ENCODE assay signal across 22 mouse cellular contexts in the genomic region with DNA sequence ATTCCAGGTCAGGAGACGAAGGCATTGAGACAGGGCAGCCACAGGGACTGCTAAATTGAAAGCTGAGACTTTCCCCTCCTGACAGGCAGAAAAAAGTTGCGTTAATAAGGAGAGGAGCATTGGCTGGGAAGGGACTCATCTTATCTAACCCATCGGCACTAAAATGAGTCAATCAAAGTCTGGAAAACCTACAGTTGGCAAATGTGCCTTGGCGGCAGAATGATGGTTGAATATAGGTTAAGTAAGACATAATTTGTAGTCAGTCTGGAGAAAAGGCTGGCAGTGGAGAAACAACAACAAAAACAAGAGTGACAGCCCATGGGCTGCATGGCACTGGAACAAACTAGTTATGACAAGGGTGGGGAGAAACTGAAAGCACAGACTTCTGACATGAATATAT.
A peak's percentile ranks its signal among the peaks of the same experiment; 100 is the strongest.
DNase-seq lines count a peak whose midpoint lies in the region; ATAC-seq lines count a peak whose summit lies in the region.
"Had no signal": no experiment of that assay in that cellular context is flagged by ENCODE, and none has a peak within 500 bp of the region (broad histone marks: within the 10 kb centered on the region; RNA-seq: fewer than 3 reads in every experiment).

No protein-coding gene starts in this region.

- ATAC-seq in forebrain, embryonic 16.5 days, result peak; percentile 45; the same call in 1 of the 2 replicates
- no peak for ATAC-seq in forebrain, embryonic 15.5 days (replicated peaks)
- ATAC-seq: hindbrain, embryonic 16.5 days; inflammation-experienced regulatory T-cells, adult 6 months; intestine, postnatal 0 days had no signal

- H3K4me1 ChIP-seq in forebrain, embryonic 16.5 days (replicated peaks; ENCODE audit: control insufficient read depth, insufficient read depth, low read length), result peaks cover 2% of the 10 kb centered on the region; the same call in 1 of the 2 replicates
- no peaks in the 10 kb centered on the region for H3K4me1 ChIP-seq in forebrain, embryonic 15.5 days
- H3K4me1 ChIP-seq: embryonic facial prominence, embryonic 15.5 days; heart, embryonic 10.5 days; hindbrain, embryonic 12.5 days had no signal

- DNase-seq in MN1 (ENCODE audit: low spot score), result peak; percentile 48
- peak; percentile 33 for DNase-seq in adipocyte (ENCODE audit: low spot score)
- peak; percentile 74 for DNase-seq in gonadal fat pad, adult 2 months (ENCODE audit: low read depth)
- no peak for DNase-seq in heart, adult 11 months
- DNase-seq: adrenal gland, postnatal 10 days; cerebellum, adult 18-20 months; cerebellum, postnatal 14 days; embryo, embryonic 11 days; gastrocnemius, postnatal 14 days; heart, adult 18-20 months; heart, postnatal 10 days; heart, postnatal 4 days; kidney, adult 8-10 months had no signal

- no peak overlapping the region for H3K9ac ChIP-seq in forebrain, embryonic 16.5 days (replicated peaks; ENCODE audit: low read depth, low read length)
- H3K9ac ChIP-seq in forebrain, embryonic 15.5 days (replicated peaks), result no peak overlapping the region
- H3K9ac ChIP-seq: embryonic facial prominence, embryonic 15.5 days; hindbrain, embryonic 12.5 days had no signal

- H3K27me3 ChIP-seq in forebrain, embryonic 16.5 days (replicated peaks; ENCODE audit: control insufficient read depth, insufficient read depth, low read length), result no peaks in the 10 kb centered on the region
- no peaks in the 10 kb centered on the region for H3K27me3 ChIP-seq in forebrain, embryonic 15.5 days
- H3K27me3 ChIP-seq: embryonic facial prominence, embryonic 15.5 days; hindbrain, embryonic 12.5 days had no signal

- H3K27ac ChIP-seq in forebrain, embryonic 16.5 days (ENCODE audit: low read length), result no peak overlapping the region
- H3K27ac ChIP-seq in forebrain, embryonic 15.5 days (replicated peaks), result no peak overlapping the region
- H3K27ac ChIP-seq: embryonic facial prominence, embryonic 15.5 days; heart, embryonic 10.5 days; hindbrain, embryonic 12.5 days had no signal

- H3K36me3 ChIP-seq in forebrain, embryonic 16.5 days (ENCODE audit: control insufficient read depth, insufficient read depth), result 0 out of 2 replicates have a peak, but pooled peaks cover 3% of the 10 kb centered on the region
- no peaks in the 10 kb centered on the region for H3K36me3 ChIP-seq in forebrain, embryonic 15.5 days
- H3K36me3 ChIP-seq: embryonic facial prominence, embryonic 15.5 days; heart, embryonic 10.5 days; hindbrain, embryonic 12.5 days had no signal

- H3K4me3 ChIP-seq in forebrain, embryonic 16.5 days (replicated peaks; ENCODE audit: low read length), result no peak overlapping the region
- H3K4me3 ChIP-seq in forebrain, embryonic 15.5 days, result no peak overlapping the region
- H3K4me3 ChIP-seq: embryonic facial prominence, embryonic 15.5 days; erythroblast, embryonic 14.5 days; heart, embryonic 10.5 days; hindbrain, embryonic 12.5 days had no signal

- H3K4me2 ChIP-seq in forebrain, embryonic 16.5 days (ENCODE audit: low read length), result no peak overlapping the region
- H3K4me2 ChIP-seq in forebrain, embryonic 15.5 days (replicated peaks), result no peak overlapping the region
- H3K4me2 ChIP-seq: embryonic facial prominence, embryonic 15.5 days; hindbrain, embryonic 12.5 days had no signal

- no peaks in the 10 kb centered on the region for H3K9me3 ChIP-seq in forebrain, embryonic 16.5 days (ENCODE audit: control insufficient read depth, low read length)
- H3K9me3 ChIP-seq in forebrain, embryonic 15.5 days, result no peaks in the 10 kb centered on the region
- H3K9me3 ChIP-seq: embryonic facial prominence, embryonic 15.5 days; heart, embryonic 10.5 days; hindbrain, embryonic 12.5 days had no signal

- WGBS in forebrain, embryonic 16.5 days, result 53% methylated on average over 4 of the region's 4 CpGs
- 70% methylated on average over 4 of the region's 4 CpGs for WGBS in forebrain, embryonic 15.5 days
